Mouse (Mus musculus): ENCODE results near the gene Nrcam. TPM values are rescaled to one million over a fixed set of nuclear protein-coding genes. Genes with fewer than 3 reads are reported as not detected.

Gene Nrcam
- total RNA-seq, 2 experiments from 2014 or later: 13.4 to 16.9 TPM

DNA sequence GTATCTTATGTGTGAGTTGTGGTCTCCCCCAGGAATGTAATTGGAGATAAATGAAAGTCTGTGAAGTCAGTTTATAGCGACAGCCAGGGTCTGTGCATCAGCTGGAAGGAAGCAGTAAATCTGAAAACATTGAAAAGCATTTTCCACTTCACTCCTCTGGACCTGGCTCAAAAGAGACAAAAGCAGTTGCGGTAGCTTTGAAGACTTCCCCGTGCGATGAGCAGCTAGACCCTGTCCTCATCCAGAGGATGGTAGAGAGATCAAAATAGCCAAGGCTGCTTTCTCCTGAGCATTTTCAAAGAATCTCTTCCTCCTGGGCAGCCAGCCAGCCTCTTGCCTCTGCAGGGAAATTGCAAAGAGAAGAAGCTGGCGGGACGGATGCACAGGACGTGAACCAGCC, 102.3 kb downstream of the Nrcam start:
- no peak for DNase-seq (ENCODE audit: low spot score in 2 of 2)

DNA sequence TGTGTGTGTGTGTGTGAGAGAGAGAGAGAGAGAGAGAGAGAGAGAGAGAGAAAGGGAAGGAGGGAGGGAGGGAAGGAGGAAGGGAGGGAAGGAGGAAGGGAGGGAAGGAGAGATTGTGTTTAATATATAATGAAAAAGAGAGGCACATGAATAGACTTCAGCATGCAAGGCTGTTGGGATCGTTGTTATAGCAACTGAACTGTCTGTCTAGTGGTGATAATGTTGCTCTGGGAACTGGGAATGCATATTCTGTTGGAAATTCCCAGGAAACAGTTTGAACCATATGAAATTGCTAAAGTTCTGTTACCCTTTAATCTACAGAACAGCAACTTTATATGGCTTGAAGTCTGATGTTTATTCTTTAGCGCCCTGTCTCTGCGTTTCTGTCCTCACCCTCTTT, 104.0 kb downstream of the Nrcam start:
- no peak for DNase-seq (ENCODE audit: low spot score in 2 of 2)

GRCm38 (mm10) chr12:44437046-44437827, 108.6 kb downstream of the Nrcam start:
- no peak for DNase-seq (ENCODE audit: low spot score in 2 of 2)

- no peak for DNase-seq (ENCODE audit: low spot score in 2 of 2)
Measured at GRCm38 (mm10) chr12:44438884-44439283, 110.2 kb downstream of the Nrcam start.

- DNase-seq (ENCODE audit: low spot score in 2 of 2): no peak
Measured at GRCm38 (mm10) chr12:44440230-44440629, 111.5 kb downstream of the Nrcam start.

- DNase-seq (ENCODE audit: low spot score in 2 of 2): no peak
Measured at GRCm38 (mm10) chr12:44450930-44451329, 122.2 kb downstream of the Nrcam start.

- no peak for DNase-seq (ENCODE audit: low spot score in 2 of 2)
Measured at GRCm38 (mm10) chr12:44451742-44452141, 123.1 kb downstream of the Nrcam start.

- no peak for DNase-seq (ENCODE audit: low spot score in 2 of 2)
Measured at GRCm38 (mm10) chr12:44453791-44454190, 125.1 kb downstream of the Nrcam start.

GRCm38 (mm10) chr12:44457961-44458360, 129.3 kb downstream of the Nrcam start:
- DNase-seq (ENCODE audit: low spot score in 2 of 2): no peak

DNA sequence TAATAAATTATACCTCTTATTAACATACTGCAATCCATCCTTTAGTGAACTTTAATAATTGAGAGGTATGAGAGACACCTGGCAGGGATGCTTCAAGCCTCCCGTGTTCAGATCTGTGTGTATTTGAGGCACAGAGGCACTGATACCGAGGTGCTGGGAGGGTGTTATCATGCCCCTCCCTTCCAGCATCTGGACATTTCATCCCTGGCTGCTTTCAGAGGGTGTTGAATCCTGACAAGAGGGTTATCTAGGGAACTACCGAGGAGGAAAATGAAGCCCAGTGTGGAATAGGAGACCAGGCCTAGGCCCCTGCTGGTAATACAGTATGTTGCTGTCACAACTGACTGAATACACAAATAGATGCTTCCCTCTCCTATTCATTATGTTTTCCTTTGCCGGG, 133.8 kb downstream of the Nrcam start:
- DNase-seq (ENCODE audit: low spot score in 2 of 2): no peak

DNA sequence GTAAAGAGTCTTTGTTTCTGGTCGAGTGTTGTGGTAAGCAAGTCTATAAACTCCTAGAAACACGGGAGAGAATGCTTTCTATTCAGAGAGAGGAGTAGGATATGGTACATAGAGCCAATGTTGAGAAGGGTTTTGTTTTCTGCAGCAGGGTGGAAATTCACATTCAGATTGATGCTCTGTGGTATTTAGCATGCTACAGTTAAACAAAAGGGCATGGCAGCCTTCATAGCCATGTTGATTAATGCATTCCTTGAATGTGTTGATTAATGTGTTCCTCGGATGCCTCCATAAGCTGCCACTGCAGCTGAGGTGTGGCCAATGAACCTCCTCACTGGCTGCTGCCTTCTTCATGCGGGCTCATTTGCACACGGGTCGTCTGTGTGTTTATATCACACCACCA, 134.3 kb downstream of the Nrcam start:
- DNase-seq (ENCODE audit: low spot score in 2 of 2): no peak

DNA sequence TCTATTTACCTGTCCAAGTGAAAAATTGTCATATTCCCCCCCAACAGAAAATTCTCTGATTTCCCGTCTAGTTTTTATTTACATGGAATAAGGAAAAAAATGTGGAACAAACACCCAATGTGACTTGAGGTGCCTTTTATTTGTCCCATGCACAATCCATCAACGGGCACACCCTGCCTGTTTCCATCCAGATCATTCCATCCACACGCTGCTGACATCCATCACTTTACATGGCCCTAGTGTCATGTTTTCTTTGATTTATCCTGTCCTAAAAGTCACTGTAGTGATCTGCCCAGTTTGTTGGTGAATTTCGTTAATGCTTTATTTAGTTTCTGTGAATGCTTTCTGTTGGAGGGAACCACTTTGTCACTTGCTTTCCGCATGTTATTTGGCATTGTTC, 142.4 kb downstream of the Nrcam start:
- no peak for DNase-seq (ENCODE audit: low spot score in 2 of 2)

GRCm38 (mm10) chr12:44475355-44475754, 146.7 kb downstream of the Nrcam start:
- no peak for DNase-seq (ENCODE audit: low spot score in 2 of 2)

DNA sequence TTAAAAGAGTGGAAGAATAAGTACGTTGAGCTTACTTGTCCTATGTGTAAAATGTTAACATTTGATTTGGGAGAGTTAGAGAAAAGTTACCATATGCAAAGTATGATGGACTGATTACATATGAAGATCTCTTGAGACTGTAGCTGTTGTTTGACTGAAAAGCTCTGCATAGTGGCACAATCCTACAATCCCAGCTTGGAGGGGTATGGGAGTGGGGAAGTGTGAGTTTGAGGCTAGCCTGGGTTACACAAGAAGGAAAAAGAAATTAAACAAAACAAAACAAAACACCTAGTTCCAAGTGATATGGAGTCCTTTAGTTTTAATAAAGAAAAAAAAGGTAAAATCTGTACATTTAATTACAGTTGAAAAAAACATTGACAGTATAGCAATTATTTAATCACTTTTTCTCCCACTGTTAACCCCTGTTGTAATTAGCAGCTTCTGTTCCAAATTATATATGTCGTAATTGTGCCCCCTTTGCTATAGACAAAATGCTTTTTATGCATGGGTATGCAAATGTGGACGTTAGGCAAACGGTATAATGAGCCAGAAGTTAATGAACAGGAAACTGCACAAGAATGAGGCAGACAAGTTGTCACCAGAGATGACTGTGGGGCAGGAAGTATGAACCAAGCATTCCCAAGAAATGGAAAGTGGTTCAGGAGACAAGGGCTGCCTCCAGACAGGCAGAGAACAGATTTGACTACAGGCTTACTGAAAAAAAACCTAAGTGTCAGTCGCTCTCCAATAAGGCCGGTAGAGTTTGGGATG, 150.8 kb downstream of the Nrcam start:
- DNase-seq (ENCODE audit: low spot score in 2 of 2): no peak

DNA sequence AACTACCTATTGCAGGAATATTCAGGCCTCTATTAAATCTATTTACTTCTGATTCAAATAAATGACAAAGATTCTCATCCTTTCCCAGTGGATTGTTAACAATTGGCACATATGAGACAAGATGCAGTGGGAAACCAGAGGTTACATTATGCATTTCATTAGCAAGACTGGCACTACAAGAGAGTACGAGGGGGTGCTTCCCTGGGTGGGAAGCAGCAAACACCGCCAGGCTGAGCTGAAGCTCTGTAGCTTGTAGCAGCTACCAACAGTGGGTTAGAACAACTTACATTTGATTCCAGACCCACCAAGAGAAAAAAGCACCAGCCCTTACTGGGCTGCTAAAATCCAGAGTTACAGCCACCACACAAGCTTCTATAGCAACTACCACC, 151.3 kb downstream of the Nrcam start:
- DNase-seq (ENCODE audit: low spot score in 2 of 2): no peak

GRCm38 (mm10) chr12:44481415-44481814, 152.7 kb downstream of the Nrcam start:
- no peak for DNase-seq (ENCODE audit: low spot score in 2 of 2)

DNA sequence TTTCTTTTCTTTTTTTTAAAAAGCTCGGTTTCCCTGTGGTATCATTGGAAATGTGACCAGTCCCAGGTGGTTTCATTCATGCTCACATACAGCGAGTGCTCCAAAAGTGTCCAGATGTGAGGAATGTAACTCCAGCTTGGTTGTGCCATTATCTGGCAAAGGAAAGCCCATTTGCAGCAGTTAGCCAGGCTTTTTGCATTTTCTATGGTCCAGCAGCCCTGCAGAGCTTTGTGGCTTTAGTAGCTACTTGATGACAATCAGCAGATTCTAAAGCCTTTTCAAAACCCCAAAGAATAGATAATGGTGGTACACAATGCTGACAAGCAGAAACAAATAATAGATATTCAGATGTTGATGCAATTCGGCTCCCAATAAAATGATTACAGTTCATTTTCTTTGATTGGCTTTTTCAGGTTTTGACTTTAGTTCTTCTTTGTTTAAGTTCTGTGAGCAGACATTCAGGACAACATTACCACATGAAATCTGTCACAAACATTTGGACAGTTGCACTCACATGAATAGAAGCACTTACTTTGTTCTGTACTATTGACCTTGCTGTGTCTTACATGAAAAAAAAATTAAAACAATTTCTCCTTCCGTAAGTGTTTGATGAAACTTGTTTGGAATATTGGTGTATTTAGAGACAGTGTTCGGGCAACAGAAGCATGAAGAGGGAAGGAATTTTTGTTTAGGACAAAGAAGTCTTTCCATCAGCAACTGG, 164.2 kb downstream of the Nrcam start:
- DNase-seq (ENCODE audit: low spot score in 2 of 2): no peak

DNA sequence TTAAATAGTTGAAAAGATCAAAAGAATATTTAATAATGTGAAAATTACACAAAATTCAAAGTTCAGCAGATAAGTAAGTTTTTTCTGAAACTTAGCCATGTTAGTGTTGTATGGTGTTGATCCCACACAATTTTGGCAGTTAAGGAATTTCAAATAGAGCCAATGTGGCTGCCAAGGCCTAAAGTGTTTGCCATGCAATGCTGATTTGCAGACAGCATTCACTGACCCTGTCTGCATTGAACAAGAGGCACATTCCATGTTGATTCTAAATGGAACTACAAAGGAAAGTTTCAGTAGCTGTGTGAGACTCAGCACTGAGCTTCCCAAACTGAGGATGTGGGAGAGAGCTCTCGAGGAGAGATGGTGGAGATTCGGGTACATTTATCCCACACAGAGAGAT, 169.1 kb downstream of the Nrcam start:
- no peak for DNase-seq (ENCODE audit: low spot score in 2 of 2)

GRCm38 (mm10) chr12:44498872-44499271, 170.2 kb downstream of the Nrcam start:
- DNase-seq (ENCODE audit: low spot score in 2 of 2): no peak

DNA sequence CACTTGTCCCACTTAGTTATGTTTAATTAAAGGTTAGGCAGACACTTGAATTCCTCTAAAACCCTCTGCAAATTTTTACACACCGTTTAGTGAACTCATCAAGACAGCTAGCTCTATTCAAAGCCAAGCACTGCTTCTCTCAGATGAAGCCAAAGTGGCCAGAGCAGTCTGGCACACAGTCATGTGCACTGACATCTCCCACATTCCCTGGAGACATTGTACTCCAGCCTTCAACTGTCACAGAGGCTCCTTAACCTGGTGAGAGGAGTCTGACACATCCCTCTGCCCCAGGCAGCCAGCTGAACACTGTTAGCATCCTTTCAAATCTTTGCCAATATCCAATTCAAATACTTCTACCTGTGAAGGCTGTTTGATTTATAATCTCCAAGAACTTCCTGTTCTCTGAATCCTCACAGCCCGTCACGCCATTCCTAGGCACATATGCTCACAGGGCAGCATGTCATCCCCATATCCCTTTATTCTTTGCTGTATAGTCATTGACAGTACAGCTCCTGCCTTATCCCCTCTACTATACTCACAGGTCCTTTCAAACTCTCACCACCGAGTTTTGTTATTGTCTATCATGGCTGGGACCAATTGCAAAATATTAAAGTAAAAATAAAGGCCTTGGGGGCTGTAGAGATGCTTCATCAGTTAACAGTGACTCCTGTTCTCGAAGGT, 173.3 kb downstream of the Nrcam start:
- no peak for DNase-seq (ENCODE audit: low spot score in 2 of 2)

GRCm38 (mm10) chr12:44503737-44504136, 175.1 kb downstream of the Nrcam start:
- DNase-seq (ENCODE audit: low spot score in 2 of 2): no peak

All from adrenal gland, postnatal 4 days (tissue).